Mouse (Mus musculus) hindbrain, postnatal 0 days (tissue): ENCODE measurements at regions not wholly inside any gene's neighbourhood (a gene's known extent, or its start where the extent isn't known, plus 50 kb on each side); places are given as distances from the start of the nearest gene placed in this dataset.

Experiments used
- ATAC-seq: fragments of 200-750 bp; cut with Nextera tagmentation; 2 replicates; pipeline ENCODE4 v1.8.0; 2017; ENCODE audit warnings: mild to moderate bottlenecking, moderate TSS enrichment, moderate library complexity
- DNase-seq: peaks from one replicate; pipeline ENCODE4 v3.0.0-alpha.2; 2015; ENCODE audit warnings: low spot score
- H3K27ac ChIP-seq: fragments of 300-500 bp; sonication (generic); 2 replicates; pipeline ENCODE4 v1.5.1; 2014; ENCODE audit warnings: mild to moderate bottlenecking
- H3K27me3 ChIP-seq: fragments of 300-500 bp; sonication (generic); 2 replicates; pipeline ENCODE4 v1.6.1; 2014; ENCODE audit warnings: low read length, mixed read lengths; ENCODE audit not compliant: insufficient read depth
- H3K36me3 ChIP-seq: fragments of 300-500 bp; sonication (generic); 2 replicates; pipeline ENCODE4 v1.6.1; 2014; ENCODE audit warnings: low read length, mixed read lengths; ENCODE audit not compliant: insufficient read depth
- H3K4me1 ChIP-seq: fragments of 300-500 bp; sonication (generic); 2 replicates; pipeline ENCODE4 v1.6.1; 2014; ENCODE audit warnings: antibody characterized with exemption, low read length, mixed read lengths; ENCODE audit not compliant: insufficient read depth
- H3K4me2 ChIP-seq: fragments of 300-500 bp; sonication (generic); 2 replicates; pipeline ENCODE4 v1.6.1; 2014; ENCODE audit warnings: low read depth, mild to moderate bottlenecking, low read length, moderate library complexity, mixed read lengths
- H3K4me3 ChIP-seq: fragments of 300-500 bp; sonication (generic); 2 replicates; pipeline ENCODE4 v1.5.1; 2014; ENCODE audit warnings: low read length
- H3K9ac ChIP-seq: fragments of 300-500 bp; sonication (generic); replicated peaks from 2 replicates; pipeline ENCODE4 v1.6.1; 2014; ENCODE audit warnings: mild to moderate bottlenecking, low read length, moderate library complexity, mixed read lengths
- H3K9me3 ChIP-seq: fragments of 300-500 bp; sonication (generic); 2 replicates; pipeline ENCODE4 v1.6.1; 2016; ENCODE audit warnings: low read length, mixed read lengths
- CTCF ChIP-seq: IDR thresholded peaks from 2 replicates; pipeline ENCODE4 v1.5.1; 2016; ENCODE audit warnings: antibody characterized with exemption, control low read depth, low read depth
- WGBS: fragments of 180-500 bp; shearing (Covaris S2); extraction: QIAGEN DNeasy Blood & Tissue Kit; methylation state at CpG from one replicate; pipeline ENCODE4 v1.1.7; 2014; 5-methylcytosine and 5-hydroxymethylcytosine counted together

GRCm38 (mm10) chr3:52554490-52554889 lies 286.4 kb downstream of the Foxo1 start:
- H3K9me3 ChIP-seq, result no peaks in the 10 kb centered on the region
- no peak for TF ChIP-seq CTCF
- H3K4me2 ChIP-seq, result no peak overlapping the region
- no peaks in the 10 kb centered on the region for H3K36me3 ChIP-seq
- H3K27ac ChIP-seq, result no peak overlapping the region
- no peaks in the 10 kb centered on the region for H3K27me3 ChIP-seq
- ATAC-seq (no peak), DNase-seq (no peak)
- WGBS, result 93% methylated on average over 1 of the region's 1 CpGs
- no peaks in the 10 kb centered on the region for H3K4me1 ChIP-seq
- no peak overlapping the region for H3K9ac ChIP-seq
- H3K4me3 ChIP-seq, result no peak overlapping the region

DNA sequence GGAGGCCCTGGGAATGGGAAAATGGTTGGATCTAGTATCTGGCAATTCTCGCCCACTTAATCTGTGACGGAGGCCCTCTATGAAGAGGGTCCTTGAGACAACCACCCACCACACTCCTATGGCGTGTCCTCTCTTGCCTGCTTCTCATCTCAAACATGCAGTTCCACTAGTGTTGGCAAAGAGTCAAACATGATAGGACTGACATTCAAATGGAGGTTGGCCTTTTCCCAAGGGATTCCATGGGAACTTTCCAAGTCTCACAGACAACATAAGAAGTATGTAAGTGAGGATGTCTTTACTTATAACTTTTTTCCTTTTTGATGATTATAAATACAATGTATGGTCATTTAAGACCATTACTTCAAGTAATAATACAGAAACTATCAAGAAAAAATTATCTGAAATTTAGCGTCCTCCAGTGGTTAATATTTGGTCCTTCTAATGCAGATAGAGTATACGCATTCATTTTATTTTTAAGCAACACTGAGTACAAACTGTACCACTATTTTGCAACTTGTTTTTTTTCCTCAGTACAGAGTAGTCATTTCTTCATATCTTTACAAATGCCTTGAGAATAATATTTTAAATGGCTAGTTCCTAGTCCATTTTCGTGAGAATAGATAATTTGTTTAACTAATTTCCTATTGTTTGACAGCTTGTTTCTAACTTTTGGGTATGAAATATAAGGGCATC lies 280.2 kb downstream of the Foxo1 start:
- no peak overlapping the region for H3K27ac ChIP-seq
- no peak overlapping the region for H3K9ac ChIP-seq
- H3K4me1 ChIP-seq, result no peaks in the 10 kb centered on the region
- ATAC-seq (no peak), DNase-seq (no peak)
- no peak for TF ChIP-seq CTCF
- no peak overlapping the region for H3K4me2 ChIP-seq
- H3K4me3 ChIP-seq, result no peak overlapping the region
- H3K9me3 ChIP-seq, result no peaks in the 10 kb centered on the region
- no peaks in the 10 kb centered on the region for H3K27me3 ChIP-seq
- H3K36me3 ChIP-seq, result no peaks in the 10 kb centered on the region
- 75% methylated on average over 6 of the region's 6 CpGs for WGBS

- H3K27me3 ChIP-seq, result no peaks in the 10 kb centered on the region
- H3K36me3 ChIP-seq, result no peaks in the 10 kb centered on the region
- DNase-seq (no peak), ATAC-seq (no peak)
- TF ChIP-seq CTCF, result no peak
- no peak overlapping the region for H3K4me2 ChIP-seq
- no peak overlapping the region for H3K4me3 ChIP-seq
- peaks cover 2% of the 10 kb centered on the region; the same call in 1 of the 2 replicates for H3K4me1 ChIP-seq
- H3K9me3 ChIP-seq, result no peaks in the 10 kb centered on the region
- no peak overlapping the region for H3K27ac ChIP-seq
- WGBS, result 93% methylated on average over 5 of the region's 5 CpGs
- no peak overlapping the region for H3K9ac ChIP-seq
Observed at GRCm38 (mm10) chr3:52546035-52546434, 277.9 kb downstream of the Foxo1 start.

- Histone ChIP-seq H3K4me3 (no peak overlapping the region), H3K9me3 (no peaks in the 10 kb centered on the region), H3K4me2 (no peak overlapping the region), H3K27me3 (no peaks in the 10 kb centered on the region), H3K27ac (no peak overlapping the region), H3K9ac (no peak overlapping the region), H3K4me1 (peaks cover 6% of the 10 kb centered on the region; the same call in 1 of the 2 replicates), H3K36me3 (no peaks in the 10 kb centered on the region)
- no peak for DNase-seq
- ATAC-seq, result no peak
- TF ChIP-seq CTCF, result no peak
- 77% methylated on average over 6 of the region's 6 CpGs for WGBS
Observed at GRCm38 (mm10) chr3:52543006-52543405, 274.9 kb downstream of the Foxo1 start.

DNA sequence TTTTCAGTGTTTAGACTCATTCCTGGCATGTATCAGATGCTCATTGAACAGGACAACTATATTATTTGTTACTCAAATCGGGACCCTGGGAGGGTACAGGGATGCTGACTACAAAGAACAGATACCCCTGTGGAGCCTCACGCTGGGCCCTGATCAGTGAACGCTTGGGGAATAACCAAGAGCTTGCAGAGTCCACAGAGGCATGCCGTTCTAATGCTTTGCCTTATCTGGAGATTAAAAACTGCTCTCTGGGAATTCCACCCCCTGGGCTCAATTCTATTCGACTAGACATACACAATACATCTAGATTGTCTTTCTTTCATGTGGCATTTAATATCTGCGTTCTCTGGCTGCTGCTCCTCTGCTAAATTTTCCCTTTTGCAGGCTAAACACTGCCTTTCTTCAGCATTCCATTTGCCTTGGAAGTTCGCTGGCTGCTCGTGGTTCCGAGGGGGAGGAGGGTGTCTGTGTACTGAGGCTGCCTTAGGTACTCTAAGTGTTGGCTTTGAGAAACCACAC lies 272.8 kb downstream of the Foxo1 start:
- H3K4me2 ChIP-seq, result no peak overlapping the region
- no peak overlapping the region for H3K9ac ChIP-seq
- ATAC-seq (no peak), DNase-seq (no peak)
- H3K27ac ChIP-seq, result no peak overlapping the region
- H3K4me1 ChIP-seq, result peaks cover 6% of the 10 kb centered on the region; the same call in 1 of the 2 replicates
- no peak for TF ChIP-seq CTCF
- H3K4me3 ChIP-seq, result no peak overlapping the region
- H3K9me3 ChIP-seq, result no peaks in the 10 kb centered on the region
- H3K27me3 ChIP-seq, result no peaks in the 10 kb centered on the region
- WGBS, result 20% methylated on average over 9 of the region's 9 CpGs
- no peaks in the 10 kb centered on the region for H3K36me3 ChIP-seq

- WGBS, result 66% methylated on average over 10 of the region's 10 CpGs
- no peaks in the 10 kb centered on the region for H3K36me3 ChIP-seq
- DNase-seq, result no peak
- no peak overlapping the region for H3K9ac ChIP-seq
- no peak overlapping the region for H3K4me2 ChIP-seq
- peaks cover 9% of the 10 kb centered on the region for H3K4me1 ChIP-seq
- H3K27me3 ChIP-seq, result 0 out of 2 replicates have a peak, but pooled peaks cover 3% of the 10 kb centered on the region
- H3K4me3 ChIP-seq, result no peak overlapping the region
- H3K9me3 ChIP-seq, result no peaks in the 10 kb centered on the region
- ATAC-seq, result no peak
- H3K27ac ChIP-seq, result no peak overlapping the region
- no peak for TF ChIP-seq CTCF
Observed at GRCm38 (mm10) chr3:52539813-52540378, 271.8 kb downstream of the Foxo1 start.

DNA sequence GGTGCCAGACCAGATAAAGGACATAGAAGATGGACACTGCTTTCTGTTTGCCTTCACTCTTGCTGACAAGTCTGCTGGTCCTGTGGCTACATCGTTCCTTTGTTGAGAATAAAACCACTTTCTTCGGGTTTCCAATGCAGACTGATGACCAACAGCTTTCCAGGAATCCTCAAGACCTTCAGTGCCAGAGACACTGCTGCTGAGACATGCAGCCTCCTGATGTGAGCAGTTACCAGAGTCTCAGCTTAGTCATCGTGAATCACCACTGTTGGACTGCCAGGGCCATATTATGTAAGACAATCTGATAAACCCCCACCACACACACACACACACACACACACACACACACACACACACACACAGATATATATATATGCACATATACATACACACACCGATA lies 270.2 kb downstream of the Foxo1 start:
- Histone ChIP-seq H3K27me3 (0 out of 2 replicates have a peak, but pooled peaks cover 3% of the 10 kb centered on the region), H3K36me3 (no peaks in the 10 kb centered on the region), H3K4me1 (peaks cover 9% of the 10 kb centered on the region), H3K4me3 (no peak overlapping the region), H3K9me3 (no peaks in the 10 kb centered on the region), H3K4me2 (no peak overlapping the region), H3K9ac (no peak overlapping the region), H3K27ac (no peak overlapping the region)
- no peak for ATAC-seq
- DNase-seq, result no peak
- 89% methylated on average over 4 of the region's 4 CpGs for WGBS
- no peak for TF ChIP-seq CTCF
